Mouse (Mus musculus) ES-E14 (cell line): ENCODE data around the gene Txnrd1. TPM values are rescaled to one million over a fixed set of nuclear protein-coding genes. Genes with fewer than 3 reads are reported as not detected.

Experiments
- DNase-seq: peaks from one replicate; pipeline ENCODE4 v3.0.0-alpha.2; 2013; ENCODE audit warnings: low read depth, low spot score
- H3K27ac ChIP-seq: 2 replicates; pipeline ENCODE4 v1.5.1; 2012; ENCODE audit warnings: low read depth, mild to moderate bottlenecking, low read length, moderate library complexity, mixed read lengths; ENCODE audit not compliant: poor library complexity, insufficient read depth, severe bottlenecking
- H3K36me3 ChIP-seq: 2 replicates; pipeline ENCODE4 v1.6.1; 2012; ENCODE audit warnings: mild to moderate bottlenecking, low read length, moderate library complexity, mixed read lengths; ENCODE audit not compliant: control insufficient read depth, poor library complexity, insufficient read depth, severe bottlenecking
- H3K4me1 ChIP-seq, 2 experiments: fragments of 150-350 bp in 1 of 2; sonication (generic) in 1 of 2; 2 replicates each; pipeline ENCODE4 v1.6.1; 2012; ENCODE audit warnings: low read length in 2 of 2, mild to moderate bottlenecking in 1 of 2, mixed read lengths in 1 of 2; ENCODE audit not compliant: control insufficient read depth in 2 of 2, insufficient read depth in 2 of 2, poor library complexity in 1 of 2
- H3K4me3 ChIP-seq, 2 experiments: fragments of 150-350 bp in 1 of 2; sonication (generic) in 1 of 2; 2 replicates each; pipeline ENCODE4 v1.5.1; 2012; ENCODE audit warnings: low read length in 2 of 2, low read depth in 1 of 2, mild to moderate bottlenecking in 1 of 2, mixed read lengths in 1 of 2; ENCODE audit not compliant: insufficient read depth in 1 of 2, poor library complexity in 1 of 2, severe bottlenecking in 1 of 2
- H3K9ac ChIP-seq: 2 replicates; pipeline ENCODE4 v1.6.1; 2012; ENCODE audit warnings: low read depth, mild to moderate bottlenecking, low read length, mixed read lengths; ENCODE audit not compliant: poor library complexity, insufficient read depth, severe bottlenecking
- H3K9me3 ChIP-seq: fragments of 150-350 bp; sonication (generic); 2 replicates; pipeline ENCODE4 v1.6.1; 2012; ENCODE audit warnings: low read depth, mild to moderate bottlenecking, low read length; ENCODE audit not compliant: control insufficient read depth, insufficient read depth
- CHD2 ChIP-seq: IDR thresholded peaks from 2 replicates; pipeline ENCODE4 v1.6.1; 2014; ENCODE audit warnings: mild to moderate bottlenecking, low read depth, low read length, inconsistent platforms
- HCFC1 ChIP-seq: IDR thresholded peaks from 2 replicates; pipeline ENCODE4 v1.6.1; 2012; ENCODE audit warnings: low read length, inconsistent platforms, borderline replicate concordance; ENCODE audit not compliant: insufficient read depth
- MAFK ChIP-seq: IDR thresholded peaks from 2 replicates; pipeline ENCODE4 v1.6.1; 2014; ENCODE audit warnings: mild to moderate bottlenecking, low read depth, low read length, inconsistent platforms; ENCODE audit not compliant: insufficient read depth
- ZC3H11A ChIP-seq: IDR thresholded peaks from 2 replicates; pipeline ENCODE4 v1.6.1; 2012; ENCODE audit warnings: low read depth, mild to moderate bottlenecking, inconsistent platforms, low read length, borderline replicate concordance
- ZNF384 ChIP-seq: IDR thresholded peaks from 2 replicates; pipeline ENCODE4 v1.6.1; 2012; ENCODE audit warnings: low read depth, low read length, inconsistent platforms
- in situ Hi-C, 2 experiments: fragments of 600-800 bp; cut with MboI; formaldehyde crosslinking; loops; one replicate each; pipeline ENCODE4 v1.15.1; 2025; ENCODE audit warnings: low sequenced_read_pairs in 2 of 2, inconsistent platforms in 1 of 2; ENCODE audit not compliant: unreplicated experiment in 2 of 2
- total RNA-seq: library from RNA; depleted of rRNA; stranded (reverse); fragments of 300-350 nt; gene quantifications from 2 replicates; pipeline ENCODE4 v1.2.3, GENCODE M21; 2012

Txnrd1 gene
- total RNA-seq, 1 experiment = 167 TPM

GRCm38 (mm10) chr10:82811855-82812431, 21.8 kb upstream of the Txnrd1 start:
- Histone ChIP-seq H3K4me1 (peaks cover 8 to 27% of the 10 kb centered on the region in 2 experiments; a peak in 3 of 4 replicates), H3K27ac (peak overlapping the region; percentile 67), H3K36me3 (no peaks in the 10 kb centered on the region), H3K9ac (peak overlapping the region; percentile 71), H3K9me3 (no peaks in the 10 kb centered on the region), H3K4me3 (peak overlapping the region; percentile 71)
- in situ Hi-C loops = no loop called here
- peak; percentile 79 for DNase-seq
- peak; percentile 45; the same call in 1 of the 2 replicates for TF ChIP-seq CHD2
- TF ChIP-seq HCFC1 = no peak
- no peak; the same call in 1 of the 2 replicates for TF ChIP-seq ZC3H11A

- in situ Hi-C loops = no loop called here
Observed at GRCm38 (mm10) chr10:82814096-82814970, 19.4 kb upstream of the Txnrd1 start.

GRCm38 (mm10) chr10:82816441-82816840, 17.3 kb upstream of the Txnrd1 start:
- Histone ChIP-seq H3K36me3 (no peaks in the 10 kb centered on the region), H3K4me1 (peaks cover 0 to 9% of the 10 kb centered on the region in 2 experiments; a peak in 1 of 4 replicates), H3K9ac (no peak overlapping the region), H3K27ac (no peak overlapping the region), H3K9me3 (no peaks in the 10 kb centered on the region), H3K4me3 (no peak overlapping the region)
- TF ChIP-seq ZNF384 = no peak
- no peak for TF ChIP-seq MAFK
- in situ Hi-C loops = no loop called here
- no peak for DNase-seq

More at GRCm38 (mm10) chr10:82814096-82814970, 19.4 kb upstream of the Txnrd1 start:
- Histone ChIP-seq H3K4me1 (peaks cover 4 to 18% of the 10 kb centered on the region in 2 experiments; a peak in 2 of 4 replicates), H3K36me3 (no peaks in the 10 kb centered on the region), H3K9ac (no peak overlapping the region; the same call in 1 of the 2 replicates), H3K9me3 (no peaks in the 10 kb centered on the region), H3K27ac (peak overlapping the region; percentile 47), H3K4me3 (no peak overlapping the region)
- TF ChIP-seq MAFK = peak; percentile 91
- TF ChIP-seq ZNF384 = no peak
- no peak for DNase-seq

GRCm38 (mm10) chr10:82817514-82817913, 16.2 kb upstream of the Txnrd1 start:
- H3K4me1 ChIP-seq = peaks cover 0 to 9% of the 10 kb centered on the region in 2 experiments; a peak in 1 of 4 replicates
- DNase-seq = no peak
- H3K9me3 ChIP-seq = no peaks in the 10 kb centered on the region
- no peak overlapping the region for H3K27ac ChIP-seq
- no peaks in the 10 kb centered on the region for H3K36me3 ChIP-seq
- no peak for TF ChIP-seq ZNF384
- no peak for TF ChIP-seq CHD2
- no peak for TF ChIP-seq MAFK
- TF ChIP-seq ZC3H11A = no peak
- TF ChIP-seq HCFC1 = no peak
- no peak overlapping the region for H3K9ac ChIP-seq
- in situ Hi-C loops = no loop called here
- no peak overlapping the region for H3K4me3 ChIP-seq
